Mouse (Mus musculus) kidney, postnatal 0 days (tissue): ENCODE measurements around the gene Ooep. TPM values are rescaled to one million over a fixed set of nuclear protein-coding genes. Genes with fewer than 3 reads are reported as not detected.
"Not testable (repeated sequence)": the region's sequence is repeated elsewhere in the genome, so short reads cannot be mapped to it uniquely, and the experiment has no call there.

ENCODE experiments used
- ATAC-seq: fragments of 200-750 bp; cut with Nextera tagmentation; replicated peaks from 2 replicates; pipeline ENCODE4 v1.8.0; 2017; ENCODE audit warnings: low read depth, moderate number of reproducible peaks, moderate TSS enrichment, moderate library complexity; ENCODE audit not compliant: low FRiP score
- DNase-seq: peaks from one replicate; pipeline ENCODE4 v3.0.0-alpha.2; 2016; ENCODE audit warnings: low spot score
- H3K27ac ChIP-seq: fragments of 300-500 bp; sonication (generic); 2 replicates; pipeline ENCODE4 v1.5.1; 2014; ENCODE audit warnings: mild to moderate bottlenecking
- H3K27me3 ChIP-seq: fragments of 300-500 bp; sonication (generic); 2 replicates; pipeline ENCODE4 v1.6.1; 2014; ENCODE audit warnings: low read length, mixed read lengths; ENCODE audit not compliant: insufficient read depth
- H3K36me3 ChIP-seq: fragments of 300-500 bp; sonication (generic); 2 replicates; pipeline ENCODE4 v1.6.1; 2014; ENCODE audit warnings: low read length, mixed read lengths; ENCODE audit not compliant: insufficient read depth
- H3K4me1 ChIP-seq: fragments of 300-500 bp; sonication (generic); replicated peaks from 2 replicates; pipeline ENCODE4 v1.6.1; 2014; ENCODE audit warnings: antibody characterized with exemption, low read length, mixed read lengths; ENCODE audit not compliant: insufficient read depth
- H3K4me2 ChIP-seq: fragments of 300-500 bp; sonication (generic); 2 replicates; pipeline ENCODE4 v1.6.1; 2014; ENCODE audit warnings: mild to moderate bottlenecking, low read length, moderate library complexity, mixed read lengths
- H3K4me3 ChIP-seq: fragments of 300-500 bp; sonication (generic); replicated peaks from 2 replicates; pipeline ENCODE4 v1.5.1; 2014; ENCODE audit warnings: low read depth, low read length
- H3K9ac ChIP-seq: fragments of 300-500 bp; sonication (generic); 2 replicates; pipeline ENCODE4 v1.6.1; 2014; ENCODE audit warnings: low read depth, low read length
- H3K9me3 ChIP-seq: fragments of 300-500 bp; sonication (generic); replicated peaks from 2 replicates; pipeline ENCODE4 v1.6.1; 2016; ENCODE audit warnings: low read length, inconsistent platforms, mixed read lengths
- CTCF ChIP-seq: IDR thresholded peaks from 2 replicates; pipeline ENCODE4 v1.5.1; 2016; ENCODE audit warnings: antibody characterized with exemption, low read depth, mild to moderate bottlenecking, moderate library complexity
- WGBS: fragments of 180-500 bp; shearing (Covaris S2); extraction: QIAGEN DNeasy Blood & Tissue Kit; methylation state at CpG from one replicate; pipeline ENCODE4 v1.1.7; 2014; 5-methylcytosine and 5-hydroxymethylcytosine counted together
- polyA plus RNA-seq: library from polyadenylated mRNA; unstranded; fragments of >200 nt; fragmentation: Nextera tagmentation; extraction: Ambion mirVana; gene quantifications from 2 replicates; pipeline ENCODE4 v1.2.1, GENCODE M21; 2015

Gene Ooep
- polyA plus RNA-seq, 1 experiment from 2014 or later, result 3.0 TPM

- not testable (repeated sequence) for H3K27ac ChIP-seq, H3K27me3 ChIP-seq, H3K36me3 ChIP-seq, H3K9ac ChIP-seq, DNase-seq, H3K4me1 ChIP-seq, H3K4me2 ChIP-seq, H3K9me3 ChIP-seq, H3K4me3 ChIP-seq
- ATAC-seq, result peak; percentile 66; the same call in 1 of the 2 replicates
- WGBS, result 64% methylated on average over 4 of the region's 4 CpGs
These were observed 36.0 kb downstream of the Ooep start for GRCm38 (mm10) chr9:78342494-78342893.

DNA sequence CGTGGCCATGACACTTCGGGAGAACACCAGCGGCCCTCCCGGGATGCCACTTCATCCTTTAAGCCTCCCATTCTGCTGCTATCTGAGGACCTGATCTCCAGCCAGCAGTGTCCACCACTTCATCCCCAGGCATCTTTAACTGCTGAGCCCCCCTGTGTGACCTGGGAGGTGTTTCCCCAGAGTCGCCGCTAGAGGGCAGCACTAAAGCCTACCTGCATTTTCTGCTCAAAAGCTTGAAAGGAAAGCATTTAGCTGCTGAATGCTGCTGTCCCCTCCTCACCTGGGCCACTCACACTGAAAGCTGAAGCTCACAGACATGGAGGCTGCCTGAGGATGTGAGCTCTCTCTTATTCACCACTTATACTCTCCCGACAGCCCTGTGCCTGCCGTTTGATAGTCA lies 38.2 kb downstream of the Ooep start:
- 18% methylated on average over 8 of the region's 8 CpGs for WGBS
- not testable (repeated sequence) for ATAC-seq, H3K4me3 ChIP-seq, H3K36me3 ChIP-seq, H3K9ac ChIP-seq, H3K4me2 ChIP-seq, H3K9me3 ChIP-seq, H3K27ac ChIP-seq, H3K27me3 ChIP-seq, H3K4me1 ChIP-seq
- peak; percentile 69 for DNase-seq
- TF ChIP-seq CTCF, result peak; percentile 82

DNA sequence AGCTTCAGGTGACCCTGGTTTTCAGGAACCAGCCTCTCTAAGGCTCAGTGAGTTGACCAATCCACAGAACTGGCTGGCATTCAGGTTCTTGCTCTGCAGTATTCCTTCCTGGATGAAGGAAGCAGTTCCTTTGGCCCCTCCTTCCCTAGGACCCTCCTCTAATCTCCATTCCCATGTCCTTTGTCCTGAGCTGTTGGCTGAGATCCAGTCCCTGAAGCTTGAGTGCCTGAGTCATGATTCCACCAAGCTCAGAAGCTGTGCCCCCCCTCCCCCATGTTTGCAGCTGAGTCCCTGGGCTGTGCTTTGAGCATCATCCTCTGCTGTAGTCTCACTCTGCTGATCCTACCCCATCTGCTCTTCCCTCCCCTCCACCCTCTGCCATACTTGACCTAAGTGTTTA lies 41.5 kb downstream of the Ooep start:
- H3K9ac ChIP-seq, H3K4me3 ChIP-seq, H3K4me2 ChIP-seq, H3K27ac ChIP-seq, H3K4me1 ChIP-seq, H3K36me3 ChIP-seq, H3K9me3 ChIP-seq, H3K27me3 ChIP-seq: not testable (repeated sequence)
- ATAC-seq (peak; percentile 73), DNase-seq (peak; percentile 21)

DNA sequence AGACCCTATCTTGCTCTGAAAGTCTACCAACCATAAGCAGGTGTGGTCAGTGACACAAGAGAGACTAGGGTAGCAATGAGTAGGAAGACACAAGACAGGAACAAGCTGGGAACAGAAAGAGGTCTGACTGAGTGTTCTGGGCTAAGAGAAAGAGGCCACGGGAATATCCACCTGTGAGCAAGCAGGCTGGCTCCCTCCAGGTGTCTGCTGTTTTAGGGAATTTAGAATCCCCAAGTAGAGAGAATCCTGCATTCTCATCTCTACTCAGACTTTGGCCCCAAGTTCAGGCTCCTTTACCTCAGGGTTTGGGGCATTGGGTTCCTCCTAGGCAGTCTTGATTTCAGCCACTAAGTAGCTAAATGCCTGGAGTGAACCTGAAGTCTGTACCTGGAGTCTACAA lies 51.2 kb downstream of the Ooep start, which contains the start of gene Omt2b:
Omt2b (plus strand) TSS at position 301 of the 400 bp plus-strand sequence.
- not testable (repeated sequence) for ATAC-seq, H3K9me3 ChIP-seq, DNase-seq, H3K9ac ChIP-seq, H3K4me2 ChIP-seq, H3K4me3 ChIP-seq, H3K27ac ChIP-seq, H3K36me3 ChIP-seq, H3K4me1 ChIP-seq, H3K27me3 ChIP-seq
- WGBS, result 63% methylated on average over 1 of the region's 1 CpGs

Other genes starting within 250 kb of the Ooep start
- gene Gsta4, start 196.0 kb downstream of the Ooep start, polyA plus RNA-seq, result 194 and 196 TPM in 2 replicates
- 23.4 and 33.9 TPM in 2 replicates for gene Gsta1, start 148.1 kb downstream of the Ooep start, polyA plus RNA-seq
- gene Gm3776, start 121.6 kb downstream of the Ooep start, polyA plus RNA-seq, result 8.4 and 10.3 TPM in 2 replicates
- gene Gm10639, start 88.8 kb downstream of the Ooep start, polyA plus RNA-seq, result 77.2 and 80.9 TPM in 2 replicates
- not detected in 2 replicates for gene Omt2a, start 63.9 kb downstream of the Ooep start, polyA plus RNA-seq
- not detected in 2 replicates for gene Omt2b, start 51.1 kb downstream of the Ooep start, polyA plus RNA-seq
- 301 and 320 TPM in 2 replicates for gene Gsta2, start 22.9 kb downstream of the Ooep start, polyA plus RNA-seq
- 0.20 and 0.24 TPM in 2 replicates for gene Dppa5a, start 10.5 kb downstream of the Ooep start, polyA plus RNA-seq
- gene Ddx43, start 17.1 kb upstream of the Ooep start, polyA plus RNA-seq, result 0.22 TPM in 2 replicates
- gene Cgas, start 64.5 kb upstream of the Ooep start, polyA plus RNA-seq, result 1.4 and 1.8 TPM in 2 replicates
- 20.8 and 24.4 TPM in 2 replicates for gene Mto1, start 69.5 kb upstream of the Ooep start, polyA plus RNA-seq
- 0.70 and 0.99 TPM in 2 replicates for gene Gm17324, start 70.1 kb upstream of the Ooep start, polyA plus RNA-seq
- gene Eef1a1, start 110.4 kb upstream of the Ooep start, polyA plus RNA-seq, result 4,583 and 4,728 TPM in 2 replicates
- gene Slc17a5, start 209.3 kb upstream of the Ooep start, polyA plus RNA-seq, result 17.7 and 20.4 TPM in 2 replicates
- 4.3 and 4.8 TPM in 2 replicates for gene Cd109, start 236.8 kb upstream of the Ooep start, polyA plus RNA-seq